Mouse (Mus musculus): ENCODE results near the gene Padi2. TPM values are rescaled to one million over a fixed set of nuclear protein-coding genes. Genes with fewer than 3 reads are reported as not detected.
A peak's percentile ranks its signal among the peaks of the same experiment; 100 is the strongest.

Gene Padi2
- polyA plus RNA-seq, 1 experiment = 19.5 TPM

- 61% methylated on average over 8 of the region's 8 CpGs for WGBS
- H3K27ac ChIP-seq (ENCODE audit: control insufficient read depth, insufficient read depth, low read length) = no peak overlapping the region
Measured at GRCm38 (mm10) chr4:140962207-140962909, 56.2 kb downstream of the Padi2 start.

DNA sequence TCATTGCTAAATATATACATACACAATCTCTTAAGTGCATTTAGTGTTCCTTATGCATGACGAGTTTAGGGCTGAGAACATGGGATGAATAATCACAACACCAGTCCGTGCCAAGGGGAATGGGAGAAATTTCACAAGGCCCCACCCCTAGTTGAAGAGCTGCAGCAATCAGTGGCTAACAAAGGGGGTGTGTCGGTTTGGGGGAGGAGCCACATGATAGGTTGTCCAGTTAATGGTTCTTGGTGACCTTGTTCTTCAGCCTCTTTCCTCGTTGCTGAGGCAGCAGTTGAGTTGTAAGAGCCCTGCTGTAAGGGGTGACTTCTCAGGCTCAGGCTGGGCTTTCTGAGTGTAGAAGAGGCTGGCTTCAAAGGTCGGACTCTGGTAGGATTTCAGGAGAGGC, 56.8 kb downstream of the Padi2 start:
- no peaks in the 10 kb centered on the region for H3K27me3 ChIP-seq (ENCODE audit: control insufficient read depth, insufficient read depth, low read length)
- TF ChIP-seq CTCF (IDR thresholded peaks at IDR 0.05; ENCODE audit: borderline replicate concordance, control insufficient read depth, extremely low read depth, insufficient read depth, low read length, poor library complexity) = no peak
- no peak for TF ChIP-seq POLR2A (IDR thresholded peaks at IDR 0.05; ENCODE audit: control insufficient read depth, extremely low read depth, insufficient read depth, low read length, poor library complexity)
- H3K4me3 ChIP-seq (ENCODE audit: control insufficient read depth, insufficient read depth, low read length) = no peak overlapping the region
- no peak for DNase-seq
- peaks cover 21% of the 10 kb centered on the region for H3K4me1 ChIP-seq (replicated peaks; ENCODE audit: control insufficient read depth, insufficient read depth, low read length)
- WGBS = 80% methylated on average over 5 of the region's 5 CpGs
- H3K27ac ChIP-seq (ENCODE audit: control insufficient read depth, insufficient read depth, low read length) = no peak overlapping the region
- peaks cover 5% of the 10 kb centered on the region for H3K36me3 ChIP-seq (ENCODE audit: control insufficient read depth, insufficient read depth, low read length)

More at GRCm38 (mm10) chr4:140962207-140962909, 56.2 kb downstream of the Padi2 start:
- DNase-seq = no peak
- peaks cover 5% of the 10 kb centered on the region for H3K36me3 ChIP-seq (ENCODE audit: control insufficient read depth, insufficient read depth, low read length)
- no peaks in the 10 kb centered on the region for H3K27me3 ChIP-seq (ENCODE audit: control insufficient read depth, insufficient read depth, low read length)
- TF ChIP-seq CTCF (IDR thresholded peaks at IDR 0.05; ENCODE audit: borderline replicate concordance, control insufficient read depth, extremely low read depth, insufficient read depth, low read length, poor library complexity) (no peak), POLR2A (IDR thresholded peaks at IDR 0.05; ENCODE audit: control insufficient read depth, extremely low read depth, insufficient read depth, low read length, poor library complexity) (no peak)
- H3K4me3 ChIP-seq (ENCODE audit: control insufficient read depth, insufficient read depth, low read length) = no peak overlapping the region; the same call in 1 of the 2 replicates
- H3K4me1 ChIP-seq (replicated peaks; ENCODE audit: control insufficient read depth, insufficient read depth, low read length) = peaks cover 25% of the 10 kb centered on the region

DNA sequence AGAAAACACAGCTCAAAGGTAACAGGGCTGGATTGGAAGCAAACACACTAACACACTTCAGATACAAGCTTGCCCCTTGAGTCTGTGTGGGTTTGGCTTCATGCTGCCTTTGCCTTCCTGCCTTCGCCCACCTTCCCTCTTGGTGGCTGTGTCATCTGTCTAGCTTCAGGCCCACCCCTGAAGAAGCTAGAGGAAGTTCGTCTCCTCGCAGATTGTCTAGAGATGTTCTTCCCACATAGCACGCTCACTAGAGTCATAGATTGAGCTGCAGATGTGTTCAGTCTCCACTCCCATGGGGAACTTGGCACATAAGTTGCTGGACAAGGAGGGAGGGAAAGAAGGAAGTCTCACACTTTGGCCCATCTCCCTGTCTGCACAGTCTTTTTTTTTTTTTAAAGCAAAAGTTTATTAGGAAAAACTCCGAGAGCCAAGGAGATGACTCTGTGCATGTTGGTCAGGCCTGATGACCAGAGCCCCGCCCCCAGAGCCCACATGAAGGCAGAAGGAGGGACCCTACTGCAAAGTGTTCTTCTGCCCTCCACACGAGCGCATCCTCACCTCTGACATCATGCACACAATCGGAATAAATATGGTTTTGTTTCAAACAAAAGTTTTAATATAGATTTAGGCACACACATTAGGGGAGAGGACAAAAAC, 57.9 kb downstream of the Padi2 start:
- Histone ChIP-seq H3K36me3 (ENCODE audit: control insufficient read depth, insufficient read depth, low read length) (peaks cover 5% of the 10 kb centered on the region), H3K27me3 (ENCODE audit: control insufficient read depth, insufficient read depth, low read length) (no peaks in the 10 kb centered on the region), H3K4me3 (ENCODE audit: control insufficient read depth, insufficient read depth, low read length) (no peak overlapping the region), H3K4me1 (replicated peaks; ENCODE audit: control insufficient read depth, insufficient read depth, low read length) (peaks cover 21% of the 10 kb centered on the region), H3K27ac (ENCODE audit: control insufficient read depth, insufficient read depth, low read length) (peak overlapping the region; percentile 31; the same call in 1 of the 2 replicates)
- 66% methylated on average over 9 of the region's 9 CpGs for WGBS
- no peak for TF ChIP-seq CTCF (IDR thresholded peaks at IDR 0.05; ENCODE audit: borderline replicate concordance, control insufficient read depth, extremely low read depth, insufficient read depth, low read length, poor library complexity)
- no peak for TF ChIP-seq POLR2A (IDR thresholded peaks at IDR 0.05; ENCODE audit: control insufficient read depth, extremely low read depth, insufficient read depth, low read length, poor library complexity)
- no peak for DNase-seq

DNA sequence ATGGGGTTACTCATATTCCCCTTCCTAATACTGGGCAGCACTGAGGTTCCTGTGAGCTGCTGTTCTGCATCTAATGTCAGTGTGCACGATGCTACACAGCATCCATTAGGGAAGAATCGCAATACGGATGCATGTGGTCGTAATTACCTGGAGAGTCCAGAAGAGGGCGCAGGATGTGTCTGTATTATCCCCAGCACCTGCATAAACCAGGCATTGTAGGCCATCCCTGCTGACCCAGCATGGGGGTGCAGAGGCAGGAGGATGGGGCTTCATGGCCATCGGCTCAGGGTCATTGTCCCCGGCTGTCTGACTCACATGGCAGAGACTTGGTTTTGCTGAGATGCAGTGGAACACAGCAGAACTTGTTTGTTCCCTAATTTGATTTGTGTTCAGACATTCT, 58.5 kb downstream of the Padi2 start:
- DNase-seq = peak; percentile 70
- Histone ChIP-seq H3K36me3 (ENCODE audit: control insufficient read depth, insufficient read depth, low read length) (peaks cover 8% of the 10 kb centered on the region), H3K4me3 (ENCODE audit: control insufficient read depth, insufficient read depth, low read length) (no peak overlapping the region), H3K4me1 (replicated peaks; ENCODE audit: control insufficient read depth, insufficient read depth, low read length) (peaks cover 21% of the 10 kb centered on the region), H3K27ac (ENCODE audit: control insufficient read depth, insufficient read depth, low read length) (no peak overlapping the region), H3K27me3 (ENCODE audit: control insufficient read depth, insufficient read depth, low read length) (no peaks in the 10 kb centered on the region)
- 12% methylated on average over 7 of the region's 7 CpGs for WGBS
- peak; percentile 66; the same call in 1 of the 2 replicates for TF ChIP-seq CTCF (IDR thresholded peaks at IDR 0.05; ENCODE audit: borderline replicate concordance, control insufficient read depth, extremely low read depth, insufficient read depth, low read length, poor library complexity)
- no peak for TF ChIP-seq POLR2A (IDR thresholded peaks at IDR 0.05; ENCODE audit: control insufficient read depth, extremely low read depth, insufficient read depth, low read length, poor library complexity)

DNA sequence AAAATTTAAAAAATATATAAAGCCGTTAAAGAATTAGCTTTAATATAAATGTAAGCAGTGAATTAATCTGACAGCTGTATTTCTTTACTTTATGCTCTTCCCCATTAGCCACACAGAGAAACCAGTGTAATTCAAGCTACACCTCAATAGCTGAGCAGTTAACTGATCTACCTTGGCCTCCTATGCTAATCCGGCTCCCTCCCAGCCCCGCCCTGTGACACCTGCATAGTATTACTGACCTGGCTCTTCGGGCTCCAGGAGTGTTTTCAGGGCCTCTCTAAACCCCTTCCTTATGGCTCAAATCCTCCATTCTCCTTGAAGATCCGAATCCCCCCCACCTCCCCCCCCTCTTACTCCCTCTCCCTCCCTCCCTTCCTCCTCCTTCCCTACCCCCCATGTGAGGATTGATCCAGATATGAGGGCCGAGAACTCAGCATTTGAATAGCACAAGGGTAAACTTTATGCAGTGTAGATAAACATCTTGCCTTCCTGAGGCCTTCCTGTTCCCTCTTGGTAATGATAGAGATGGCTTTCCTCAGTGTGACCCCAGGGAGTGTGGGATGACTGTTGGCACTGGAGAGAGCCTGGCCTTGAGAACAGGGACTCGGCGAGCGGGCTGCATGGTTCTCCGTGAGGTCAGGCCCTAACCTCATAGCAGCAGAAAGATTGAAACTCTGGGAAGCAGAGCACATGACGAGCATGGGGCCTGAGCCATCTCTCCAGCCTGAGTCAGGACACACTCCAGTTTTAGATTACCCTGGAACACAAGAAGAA, 61.4 kb downstream of the Padi2 start:
- TF ChIP-seq CTCF (IDR thresholded peaks at IDR 0.05; ENCODE audit: borderline replicate concordance, control insufficient read depth, extremely low read depth, insufficient read depth, low read length, poor library complexity) = no peak
- TF ChIP-seq POLR2A (IDR thresholded peaks at IDR 0.05; ENCODE audit: control insufficient read depth, extremely low read depth, insufficient read depth, low read length, poor library complexity) = no peak
- 95% methylated on average over 11 of the region's 11 CpGs for whole genome bisulfite sequencing
- Histone ChIP-seq H3K36me3 (ENCODE audit: control insufficient read depth, insufficient read depth, low read length) (peaks cover 35% of the 10 kb centered on the region), H3K27me3 (ENCODE audit: control insufficient read depth, insufficient read depth, low read length) (no peaks in the 10 kb centered on the region), H3K27ac (ENCODE audit: control insufficient read depth, insufficient read depth, low read length) (no peak overlapping the region), H3K4me1 (replicated peaks; ENCODE audit: control insufficient read depth, insufficient read depth, low read length) (peaks cover 6% of the 10 kb centered on the region), H3K4me3 (ENCODE audit: control insufficient read depth, insufficient read depth, low read length) (no peak overlapping the region)
- DNase-seq = no peak

DNA sequence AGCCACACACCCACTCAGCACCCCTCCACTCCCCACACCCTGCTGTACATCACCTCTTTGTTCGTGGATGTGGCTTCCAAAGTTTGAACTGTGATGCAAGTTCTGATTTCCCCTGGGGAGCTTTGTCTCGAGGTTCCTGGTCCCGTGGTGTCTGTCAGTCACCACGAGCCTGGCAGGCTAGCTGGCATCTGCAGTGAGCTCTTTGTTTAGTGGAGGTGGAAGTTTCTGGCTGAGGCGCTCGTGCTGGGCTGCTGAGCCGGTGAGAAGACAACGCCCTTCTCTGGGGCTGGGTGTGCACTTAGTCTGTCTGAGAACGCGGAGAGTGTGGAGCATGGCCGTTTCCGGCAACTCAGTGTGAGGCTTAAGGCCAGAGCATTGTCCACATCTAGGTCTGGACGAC, 65.5 kb downstream of the Padi2 start:
- Histone ChIP-seq H3K27ac (ENCODE audit: control insufficient read depth, insufficient read depth, low read length) (no peak overlapping the region), H3K36me3 (ENCODE audit: control insufficient read depth, insufficient read depth, low read length) (peaks cover 54% of the 10 kb centered on the region), H3K27me3 (ENCODE audit: control insufficient read depth, insufficient read depth, low read length) (no peaks in the 10 kb centered on the region), H3K4me1 (replicated peaks; ENCODE audit: control insufficient read depth, insufficient read depth, low read length) (no peaks in the 10 kb centered on the region), H3K4me3 (ENCODE audit: control insufficient read depth, insufficient read depth, low read length) (no peak overlapping the region)
- WGBS = 80% methylated on average over 13 of the region's 13 CpGs
- TF ChIP-seq POLR2A (IDR thresholded peaks at IDR 0.05; ENCODE audit: control insufficient read depth, extremely low read depth, insufficient read depth, low read length, poor library complexity) (no peak), CTCF (IDR thresholded peaks at IDR 0.05; ENCODE audit: borderline replicate concordance, control insufficient read depth, extremely low read depth, insufficient read depth, low read length, poor library complexity) (no peak)
- DNase-seq = no peak
